Mouse (Mus musculus): Measurements from ENCODE around the gene Lrrc72.

- TF ChIP-seq CTCF (conservative IDR thresholded peaks at IDR 0.05; ENCODE audit: insufficient read depth, insufficient read length, low read depth, low read length) = no peak
- TF ChIP-seq POLR2A (IDR thresholded peaks at IDR 0.05; ENCODE audit: low read depth, low read length) = no peak
Observed at GRCm38 (mm10) chr12:36194976-36195375, 58.2 kb downstream of the Lrrc72 start.

All from kidney, adult 2 months (tissue).